In the genomic region with DNA sequence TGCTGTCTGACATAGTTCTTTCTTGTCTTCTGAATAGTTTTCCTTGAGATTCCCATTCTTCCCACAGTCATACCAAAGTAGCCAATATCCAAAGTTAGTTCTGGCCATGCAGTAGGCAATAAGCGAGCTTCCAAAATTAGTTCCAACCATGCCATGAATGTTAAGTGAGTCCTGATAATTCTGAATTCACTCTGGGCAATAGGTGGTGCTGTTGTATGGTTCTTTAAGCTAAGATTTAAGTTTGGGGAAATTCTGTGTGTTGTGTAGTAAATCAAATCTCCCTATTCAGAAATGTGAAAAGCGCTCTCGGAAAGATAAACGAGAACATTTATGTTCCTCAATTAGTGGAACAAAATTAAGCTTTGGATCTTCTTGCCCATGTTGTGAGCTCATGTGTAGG, we compare ENCODE assay signal across 13 mouse cellular contexts. TPM values are rescaled to one million over a fixed set of nuclear protein-coding genes. Genes with fewer than 3 reads are reported as not detected.
DNase-seq lines count a peak whose midpoint lies in the region; ATAC-seq and TF ChIP-seq lines count a peak whose summit lies in the region.
"Had no signal": no experiment of that assay in that cellular context is flagged by ENCODE, and none has a peak within 500 bp of the region (broad histone marks: within the 10 kb centered on the region; RNA-seq: fewer than 3 reads in every experiment).

No protein-coding gene starts in this region.

- H3K4me1 ChIP-seq in liver, adult 2 months (ENCODE audit: control insufficient read depth, insufficient read depth, low read length) = peaks cover 21% of the 10 kb centered on the region
- H3K4me1 ChIP-seq in midbrain, embryonic 10.5 days = peaks cover 12% of the 10 kb centered on the region

- no peaks in the 10 kb centered on the region for H3K27me3 ChIP-seq in liver, adult 2 months (ENCODE audit: control insufficient read depth, insufficient read depth, low read length)
- H3K27me3 ChIP-seq in midbrain, embryonic 10.5 days (ENCODE audit: low read depth, poor library complexity, severe bottlenecking) = peaks cover 26% of the 10 kb centered on the region
- H3K27me3 ChIP-seq: intestine, embryonic 15.5 days had no signal

- H3K9ac ChIP-seq in liver, adult 2 months (ENCODE audit: low read depth, low read length) = no peak overlapping the region
- H3K9ac ChIP-seq: forebrain, embryonic 12.5 days; intestine, embryonic 15.5 days; midbrain, embryonic 12.5 days had no signal

- H3K9me3 ChIP-seq in midbrain, embryonic 10.5 days (replicated peaks) = no peaks in the 10 kb centered on the region
- H3K9me3 ChIP-seq: forebrain, embryonic 12.5 days; intestine, embryonic 15.5 days; midbrain, embryonic 12.5 days had no signal

- H3K4me3 ChIP-seq in liver, adult 2 months (ENCODE audit: insufficient read depth, low read depth, low read length) = no peak overlapping the region
- no peak overlapping the region for H3K4me3 ChIP-seq in midbrain, embryonic 10.5 days
- H3K4me3 ChIP-seq: forebrain, embryonic 12.5 days; midbrain, embryonic 12.5 days had no signal

- 0 out of 2 replicates have a peak, but pooled peaks have one; percentile 23 for ATAC-seq in megakaryocyte progenitor cell, adult 5-6 weeks (replicated peaks; ENCODE audit: poor library complexity)
- ATAC-seq: intestine, embryonic 15.5 days had no signal

- no peak overlapping the region for H3K27ac ChIP-seq in liver, adult 2 months (replicated peaks; ENCODE audit: insufficient read depth, low read depth, low read length)
- H3K27ac ChIP-seq in midbrain, embryonic 10.5 days (replicated peaks) = no peak overlapping the region
- H3K27ac ChIP-seq: forebrain, embryonic 12.5 days; intestine, embryonic 15.5 days; midbrain, embryonic 12.5 days had no signal

- H3K36me3 ChIP-seq in liver, adult 2 months (ENCODE audit: control insufficient read depth, insufficient read depth, low read length) = no peaks in the 10 kb centered on the region
- H3K36me3 ChIP-seq in midbrain, embryonic 10.5 days = no peaks in the 10 kb centered on the region
- H3K36me3 ChIP-seq: forebrain, embryonic 12.5 days; intestine, embryonic 15.5 days; midbrain, embryonic 12.5 days had no signal

- 68% methylated on average over 4 of the region's 4 CpGs for WGBS in liver, adult 2 months
- 89% methylated on average over 4 of the region's 4 CpGs for WGBS in midbrain, embryonic 10.5 days

- no peak for TF ChIP-seq CTCF in liver, adult 2 months (IDR thresholded peaks at IDR 0.05; ENCODE audit: low read depth, low read length)

- peak; percentile 17 for DNase-seq in heart, adult 8-10 months (ENCODE audit: low spot score)
- no peak for DNase-seq in heart, postnatal 4 days
- peak; percentile 50 for DNase-seq in liver, adult 2 months (ENCODE audit: extremely low read depth, low read depth, low spot score)
- no peak for DNase-seq in liver
- peak; percentile 4 for DNase-seq in R1 (ENCODE audit: low read depth, low spot score)
- DNase-seq in spleen, postnatal 14 days (ENCODE audit: low spot score in 2 of 2) = no peak
- no peak for DNase-seq in midbrain, embryonic 10.5 days (ENCODE audit: low spot score)
- DNase-seq: cerebellum, adult 11-12 months had no signal

- no peak for TF ChIP-seq POLR2A in liver, adult 2 months (IDR thresholded peaks at IDR 0.05; ENCODE audit: extremely low read depth, insufficient read depth, low read length)

- no peaks in the 10 kb centered on the region for H3K79me2 ChIP-seq in liver, adult 2 months (ENCODE audit: control insufficient read depth, insufficient read depth, low read length)

RNA-seq across cellular contexts. Expression of a gene that starts 1.7 kb away (rescaled TPM):
- total RNA-seq in heart, adult 8-10 months (2022) = 1 to 10 TPM; 5.2 to 6.5 (median 5.8) TPM
- under 1 TPM; 0.45 to 0.48 TPM for total RNA-seq in heart, postnatal 4 days (2021)
- total RNA-seq in liver, adult 2 months (2014; rRNA removed) = 21.8 and 25.0 TPM in 2 replicates
- polyA plus RNA-seq in liver, adult 2 months (2012; rRNA removed) = 14.2 and 17.2 TPM in 2 replicates
- not detected in 2 replicates for total RNA-seq in megakaryocyte progenitor cell, adult 5-6 weeks (2015)
- total RNA-seq in megakaryocyte progenitor cell, adult 5-6 weeks (2017) = 0.25 TPM in 1 of 2 replicates, not detected in the other
- polyA plus RNA-seq in midbrain, embryonic 10.5 days (2016; fragmentation: Nextera tagmentation; extraction: Ambion mirVana) = 0.16 TPM in 2 replicates
- polyA plus RNA-seq: forebrain, embryonic 12.5 days had no signal

RNA-seq across cellular contexts. Expression of a gene that starts 28.2 kb away (rescaled TPM):
- under 1 TPM; 0.35 to 0.69 (median 0.46) TPM for total RNA-seq in heart, adult 8-10 months (2022)
- total RNA-seq in heart, postnatal 4 days (2021) = under 1 TPM; 0.12 to 0.29 TPM
- 1.0 and 1.1 TPM in 2 replicates for total RNA-seq in liver, adult 2 months (2014; rRNA removed)
- 0.62 and 0.92 TPM in 2 replicates for polyA plus RNA-seq in liver, adult 2 months (2012; rRNA removed)
- total RNA-seq in megakaryocyte progenitor cell, adult 5-6 weeks (2015) = 0.44 and 0.56 TPM in 2 replicates
- 0.37 and 0.71 TPM in 2 replicates for total RNA-seq in megakaryocyte progenitor cell, adult 5-6 weeks (2017)
- polyA plus RNA-seq in midbrain, embryonic 10.5 days (2016; fragmentation: Nextera tagmentation; extraction: Ambion mirVana) = 0.09 TPM in 1 of 2 replicates, not detected in the other
- polyA plus RNA-seq: forebrain, embryonic 12.5 days had no signal

RNA-seq across cellular contexts. Expression of a gene that starts 31.5 kb away (rescaled TPM):
- under 1 TPM in 2 of 4 experiments, not detected in 2; 0.16 to 0.20 TPM for total RNA-seq in heart, adult 8-10 months (2022)
- not detected for total RNA-seq in heart, postnatal 4 days (2021)
- not detected in 2 replicates for total RNA-seq in liver, adult 2 months (2014; rRNA removed)
- not detected in 2 replicates for polyA plus RNA-seq in liver, adult 2 months (2012; rRNA removed)
- total RNA-seq in megakaryocyte progenitor cell, adult 5-6 weeks (2015) = not detected in 2 replicates
- not detected in 2 replicates for total RNA-seq in megakaryocyte progenitor cell, adult 5-6 weeks (2017)
- polyA plus RNA-seq in midbrain, embryonic 10.5 days (2016; fragmentation: Nextera tagmentation; extraction: Ambion mirVana) = not detected in 2 replicates
- polyA plus RNA-seq: forebrain, embryonic 12.5 days; limb, embryonic 11.5 days; midbrain, embryonic 12.5 days had no signal

RNA-seq across cellular contexts. Expression of a gene that starts 59.2 kb away (rescaled TPM):
- 1 to 10 TPM; 3.4 to 4.4 (median 3.7) TPM for total RNA-seq in heart, adult 8-10 months (2022)
- 1 to 10 TPM; 3.5 to 3.7 TPM for total RNA-seq in heart, postnatal 4 days (2021)
- 3.0 and 3.3 TPM in 2 replicates for total RNA-seq in liver, adult 2 months (2014; rRNA removed)
- polyA plus RNA-seq in liver, adult 2 months (2012; rRNA removed) = 1.3 and 1.7 TPM in 2 replicates
- 4.9 and 6.6 TPM in 2 replicates for total RNA-seq in megakaryocyte progenitor cell, adult 5-6 weeks (2015)
- total RNA-seq in megakaryocyte progenitor cell, adult 5-6 weeks (2017) = 5.4 and 6.1 TPM in 2 replicates
- 4.5 and 4.6 TPM in 2 replicates for polyA plus RNA-seq in midbrain, embryonic 10.5 days (2016; fragmentation: Nextera tagmentation; extraction: Ambion mirVana)

Comparison
In these comparisons a context has a peak if more than half of its experiments do, and no peak if none do; other contexts are left out.
1. DNase-seq: peak in heart, adult 8-10 months (single experiment), liver, adult 2 months (single experiment) and R1 (single experiment); none in heart, postnatal 4 days (single experiment), liver (single experiment), spleen, postnatal 14 days (0 of 2) and midbrain, embryonic 10.5 days (single experiment).
2. RNA of a gene that starts 1.7 kb away (total RNA-seq): 21.8 to 25.0 TPM in liver, adult 2 months and 5.2 to 6.5 TPM in heart, adult 8-10 months; 0.45 to 0.48 TPM in heart, postnatal 4 days and 0.25 TPM in megakaryocyte progenitor cell, adult 5-6 weeks; every median in the first group is over 4 times any median in the second.